In the genomic region with DNA sequence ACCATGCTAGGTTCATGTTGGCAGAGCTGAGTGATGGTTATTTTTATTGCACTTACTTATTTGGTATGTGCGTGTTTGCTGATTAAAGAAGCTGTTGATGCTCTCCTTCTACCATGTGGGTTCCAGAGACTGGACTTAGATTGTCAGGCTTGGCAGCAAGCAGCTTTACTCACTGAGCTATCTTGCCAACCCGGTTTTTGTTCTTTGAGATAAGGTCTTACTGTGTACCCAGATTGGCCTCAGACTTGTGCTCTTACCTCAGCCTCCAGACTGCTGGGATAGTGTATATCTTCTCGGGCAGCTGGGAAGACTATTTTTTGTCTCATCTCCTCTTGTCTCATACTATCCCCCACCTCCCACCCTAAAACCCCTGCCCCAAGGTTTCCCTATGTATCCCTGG, we compare ENCODE assay signal across 25 mouse cellular contexts. TPM values are rescaled to one million over a fixed set of nuclear protein-coding genes. Genes with fewer than 3 reads are reported as not detected.
DNase-seq lines count a peak whose midpoint lies in the region; ATAC-seq and TF ChIP-seq lines count a peak whose summit lies in the region.
"Had no signal": no experiment of that assay in that cellular context is flagged by ENCODE, and none has a peak within 500 bp of the region (broad histone marks: within the 10 kb centered on the region; RNA-seq: fewer than 3 reads in every experiment).

No protein-coding gene starts in this region.

- WGBS in heart, embryonic 15.5 days: 28% methylated on average over 3 of the region's 3 CpGs
- 15% methylated on average over 3 of the region's 3 CpGs for WGBS in liver, embryonic 16.5 days (ENCODE audit: insufficient replicate concordance)

- TF ChIP-seq CTCF in MEL (IDR thresholded peaks at IDR 0.05 in 2 of 3, conservative IDR thresholded peaks at IDR 0.05 in 1 of 3; ENCODE audit: control insufficient read depth in 1 of 3, insufficient read depth in 1 of 3, low read depth in 2 of 3, low read length in 3 of 3, poor library complexity in 1 of 3, severe bottlenecking in 1 of 3): no peak

- no peak overlapping the region for H3K4me3 ChIP-seq in heart, embryonic 15.5 days
- no peak overlapping the region for H3K4me3 ChIP-seq in MEL (ENCODE audit: control insufficient read depth in 1 of 2, insufficient read depth in 1 of 2, low read depth in 2 of 2, low read length in 2 of 2)
- no peak overlapping the region for H3K4me3 ChIP-seq in liver, embryonic 16.5 days (ENCODE audit: low read depth, low read length)
- H3K4me3 ChIP-seq: embryonic facial prominence, embryonic 15.5 days; gastrocnemius, adult 2 months; hindbrain, embryonic 15.5 days; intestine, embryonic 15.5 days; layer of hippocampus, adult 2 months; limb, embryonic 13.5 days; neural tube, embryonic 15.5 days; stomach, embryonic 15.5 days had no signal

- ATAC-seq in heart, embryonic 15.5 days (replicated peaks; ENCODE audit: insufficient number of reproducible peaks, insufficient read depth, low FRiP score, low read depth): no peak; the same call in 1 of the 2 replicates
- peak; percentile 39 for ATAC-seq in liver, embryonic 16.5 days (ENCODE audit: low read depth)
- ATAC-seq: activated CD4-positive, CD25-positive, alpha-beta regulatory T cell, adult 4 months; forebrain, embryonic 14.5 days; intestine, embryonic 15.5 days had no signal

- peaks cover 68% of the 10 kb centered on the region for H3K4me1 ChIP-seq in heart, embryonic 15.5 days (replicated peaks)
- peaks cover 37 to 65% of the 10 kb centered on the region in 2 experiments for H3K4me1 ChIP-seq in MEL (ENCODE audit: control insufficient read depth in 1 of 2, insufficient read depth in 2 of 2, low read length in 2 of 2)
- H3K4me1 ChIP-seq in liver, embryonic 16.5 days (ENCODE audit: control insufficient read depth, low read depth, low read length): peaks cover 66% of the 10 kb centered on the region

- TF ChIP-seq RAD21 in MEL (IDR thresholded peaks at IDR 0.05; ENCODE audit: low read depth, low read length): no peak

- peak; percentile 91 to 92 for TF ChIP-seq EP300 in MEL (IDR thresholded peaks at IDR 0.05; ENCODE audit: low read depth in 1 of 2, low read length in 2 of 2)

- H3K27ac ChIP-seq in heart, embryonic 15.5 days: peak overlapping the region; percentile 70
- H3K27ac ChIP-seq in MEL (ENCODE audit: control insufficient read depth, low read depth, low read length): peak overlapping the region; percentile 33; the same call in 1 of the 2 replicates
- H3K27ac ChIP-seq in liver, embryonic 16.5 days (ENCODE audit: low read length): no peak overlapping the region
- H3K27ac ChIP-seq: embryonic facial prominence, embryonic 15.5 days; gastrocnemius, adult 2 months; hindbrain, embryonic 15.5 days; intestine, embryonic 15.5 days; layer of hippocampus, adult 2 months; limb, embryonic 13.5 days; neural tube, embryonic 15.5 days; stomach, embryonic 15.5 days had no signal

- no peak for TF ChIP-seq POLR2A in MEL (IDR thresholded peaks at IDR 0.05; ENCODE audit: control insufficient read depth in 1 of 2, insufficient read depth in 1 of 2, low read depth in 1 of 2, low read length in 2 of 2, poor library complexity in 1 of 2)

- peaks cover 33% of the 10 kb centered on the region for H3K79me2 ChIP-seq in MEL (ENCODE audit: control insufficient read depth, insufficient read depth, low read length, poor library complexity)

- no peaks in the 10 kb centered on the region for H3K9me3 ChIP-seq in heart, embryonic 15.5 days (replicated peaks)
- H3K9me3 ChIP-seq in MEL (replicated peaks; ENCODE audit: insufficient read depth, low read length): no peaks in the 10 kb centered on the region
- no peaks in the 10 kb centered on the region for H3K9me3 ChIP-seq in liver, embryonic 16.5 days (replicated peaks; ENCODE audit: control insufficient read depth, low read length)
- H3K9me3 ChIP-seq: embryonic facial prominence, embryonic 15.5 days; hindbrain, embryonic 15.5 days; intestine, embryonic 15.5 days; limb, embryonic 13.5 days; neural tube, embryonic 15.5 days; stomach, embryonic 15.5 days had no signal

- no peaks in the 10 kb centered on the region for H3K36me3 ChIP-seq in heart, embryonic 15.5 days
- peaks cover 0 to 48% of the 10 kb centered on the region in 2 experiments; a peak in 2 of 4 replicates for H3K36me3 ChIP-seq in MEL (ENCODE audit: control insufficient read depth in 1 of 2, insufficient read depth in 2 of 2, low read length in 2 of 2)
- H3K36me3 ChIP-seq in liver, embryonic 16.5 days (ENCODE audit: control insufficient read depth, insufficient read depth): no peaks in the 10 kb centered on the region
- H3K36me3 ChIP-seq: embryonic facial prominence, embryonic 15.5 days; hindbrain, embryonic 15.5 days; intestine, embryonic 15.5 days; limb, embryonic 13.5 days; neural tube, embryonic 15.5 days; stomach, embryonic 15.5 days had no signal

- no peaks in the 10 kb centered on the region for H3K27me3 ChIP-seq in heart, embryonic 15.5 days
- H3K27me3 ChIP-seq in MEL (ENCODE audit: control insufficient read depth in 1 of 2, insufficient read depth in 2 of 2, low read length in 2 of 2): no peaks in the 10 kb centered on the region
- H3K27me3 ChIP-seq in liver, embryonic 16.5 days (ENCODE audit: control insufficient read depth, insufficient read depth, low read depth, low read length): no peaks in the 10 kb centered on the region
- H3K27me3 ChIP-seq: embryonic facial prominence, embryonic 15.5 days; hindbrain, embryonic 15.5 days; intestine, embryonic 15.5 days; limb, embryonic 13.5 days; neural tube, embryonic 15.5 days; stomach, embryonic 15.5 days had no signal

- DNase-seq in heart, adult 11 months: no peak
- DNase-seq in MEL (ENCODE audit: low read depth, low spot score) (peak; percentile 82), liver (peak; percentile 21)
- DNase-seq in embryo, embryonic 10 days (ENCODE audit: low spot score): no peak
- DNase-seq in gastrocnemius, postnatal 4 days (ENCODE audit: low spot score in 2 of 2): no peak
- DNase-seq in layer of hippocampus, adult 9-11 months: no peak
- DNase-seq: adrenal gland, postnatal 10 days; cerebellum, adult 9-10 months; gastrocnemius, adult 2 months; kidney, postnatal 25 days; lung, embryonic 14.5 days; thymus, adult 18-20 months; thymus, postnatal 4 days had no signal

- H3K4me2 ChIP-seq in heart, embryonic 15.5 days: peak overlapping the region; percentile 16; the same call in 1 of the 2 replicates
- H3K4me2 ChIP-seq in liver, embryonic 16.5 days (ENCODE audit: low read depth, low read length): no peak overlapping the region
- H3K4me2 ChIP-seq: embryonic facial prominence, embryonic 15.5 days; hindbrain, embryonic 15.5 days; intestine, embryonic 15.5 days; limb, embryonic 13.5 days; lung, embryonic 14.5 days; midbrain, embryonic 11.5 days; neural tube, embryonic 15.5 days; stomach, embryonic 15.5 days had no signal

- no peak overlapping the region for H3K9ac ChIP-seq in heart, embryonic 15.5 days
- H3K9ac ChIP-seq in MEL (ENCODE audit: control insufficient read depth, low read depth, low read length, poor library complexity, severe bottlenecking): no peak overlapping the region
- H3K9ac ChIP-seq in liver, embryonic 16.5 days (ENCODE audit: low read depth, low read length): no peak overlapping the region
- H3K9ac ChIP-seq: embryonic facial prominence, embryonic 15.5 days; hindbrain, embryonic 15.5 days; intestine, embryonic 15.5 days; limb, embryonic 13.5 days; lung, embryonic 14.5 days; neural tube, embryonic 15.5 days; stomach, embryonic 15.5 days had no signal

TF ChIP-seq in MEL, 35 proteins besides CTCF, POLR2A, EP300 and RAD21 (continues in another document):
- TF ChIP-seq USF1 (IDR thresholded peaks at IDR 0.05; ENCODE audit: low read depth, low read length) (no peak), GABPA (IDR thresholded peaks at IDR 0.05; ENCODE audit: low read depth, low read length) (no peak), JUND (IDR thresholded peaks at IDR 0.05; ENCODE audit: low read depth, low read length) (no peak), POLR2AphosphoS2 (IDR thresholded peaks at IDR 0.05; ENCODE audit: low read length) (no peak), SIN3A (IDR thresholded peaks at IDR 0.05; ENCODE audit: low read length) (peak; percentile 84), CHD1 (IDR thresholded peaks at IDR 0.05; ENCODE audit: low read depth, low read length) (no peak), RCOR1 (IDR thresholded peaks at IDR 0.05; ENCODE audit: low read depth, low read length) (peak; percentile 97), HCFC1 (IDR thresholded peaks at IDR 0.05; ENCODE audit: low read depth, low read length) (0 out of 2 replicates have a peak, but pooled peaks have one; percentile 2)

RNA-seq across cellular contexts. Expression of gene Hic2, which starts 4.3 kb away (rescaled TPM):
- 3.2 and 4.0 TPM in 2 replicates for polyA plus RNA-seq in heart, embryonic 15.5 days (2015; fragmentation: Nextera tagmentation; extraction: Ambion mirVana)
- total RNA-seq in MEL (2012; rRNA removed): 5.8 and 5.9 TPM in 2 replicates
- 1 to 10 TPM in 1 of 2 experiments, not detected in 1; 9.5 TPM for polyA plus RNA-seq in MEL (2012; ENCODE audit: insufficient read depth in 1 of 2, insufficient read length in 2 of 2, low read depth in 1 of 2, low replicate concordance in 2 of 2, missing spikeins in 1 of 2)
- polyA plus RNA-seq in liver, embryonic 16.5 days (2015; fragmentation: Nextera tagmentation; extraction: Ambion mirVana): 3.0 and 3.4 TPM in 2 replicates
- 1 to 10 TPM; 2.7 to 3.9 TPM for total RNA-seq in gastrocnemius, postnatal 4 days (2021)

RNA-seq across cellular contexts. Expression of gene Rimbp3, which starts 29.2 kb away (rescaled TPM):
- polyA plus RNA-seq in heart, embryonic 15.5 days (2015; fragmentation: Nextera tagmentation; extraction: Ambion mirVana): 0.13 and 0.30 TPM in 2 replicates
- 0.36 and 0.62 TPM in 2 replicates for total RNA-seq in MEL (2012; rRNA removed)
- polyA plus RNA-seq in MEL (2012; ENCODE audit: insufficient read depth in 1 of 2, insufficient read length in 2 of 2, low read depth in 1 of 2, low replicate concordance in 2 of 2, missing spikeins in 1 of 2): under 1 TPM in 1 of 2 experiments, not detected in 1; 0.35 TPM
- 0.04 and 0.05 TPM in 2 replicates for polyA plus RNA-seq in liver, embryonic 16.5 days (2015; fragmentation: Nextera tagmentation; extraction: Ambion mirVana)
- total RNA-seq in gastrocnemius, postnatal 4 days (2021): under 1 TPM; 0.22 to 0.29 TPM
- polyA plus RNA-seq: activated CD4-positive, CD25-positive, alpha-beta regulatory T cell, adult 4 months had no signal

RNA-seq across cellular contexts. Expression of gene Ube2l3, which starts 35.2 kb away (rescaled TPM):
- 255 and 264 TPM in 2 replicates for polyA plus RNA-seq in heart, embryonic 15.5 days (2015; fragmentation: Nextera tagmentation; extraction: Ambion mirVana)
- total RNA-seq in MEL (2012; rRNA removed): 137 and 166 TPM in 2 replicates
- polyA plus RNA-seq in MEL (2012; ENCODE audit: insufficient read depth in 1 of 2, insufficient read length in 2 of 2, low read depth in 1 of 2, low replicate concordance in 2 of 2, missing spikeins in 1 of 2): 1,000 to 10,000 TPM in 1 of 2 experiments, 100 to 1,000 TPM in 1; 297 to 2,006 TPM
- 164 and 179 TPM in 2 replicates for polyA plus RNA-seq in liver, embryonic 16.5 days (2015; fragmentation: Nextera tagmentation; extraction: Ambion mirVana)
- total RNA-seq in gastrocnemius, postnatal 4 days (2021): 100 to 1,000 TPM; 166 to 178 TPM

RNA-seq across cellular contexts. Expression of gene Tmem191c, which starts 38.2 kb away (rescaled TPM):
- 9.2 and 11.6 TPM in 2 replicates for polyA plus RNA-seq in heart, embryonic 15.5 days (2015; fragmentation: Nextera tagmentation; extraction: Ambion mirVana)
- 2.6 and 3.3 TPM in 2 replicates for total RNA-seq in MEL (2012; rRNA removed)
- 1 to 10 TPM in 1 of 2 experiments, not detected in 1; 7.5 TPM for polyA plus RNA-seq in MEL (2012; ENCODE audit: insufficient read depth in 1 of 2, insufficient read length in 2 of 2, low read depth in 1 of 2, low replicate concordance in 2 of 2, missing spikeins in 1 of 2)
- 2.9 and 4.0 TPM in 2 replicates for polyA plus RNA-seq in liver, embryonic 16.5 days (2015; fragmentation: Nextera tagmentation; extraction: Ambion mirVana)
- total RNA-seq in gastrocnemius, postnatal 4 days (2021): 1 to 10 TPM; 4.4 to 5.8 TPM

Comparison
In these comparisons a context has a peak if more than half of its experiments do, and no peak if none do; other contexts are left out.
1. DNase-seq: peak in MEL (single experiment) and liver (single experiment); none in heart, adult 11 months (single experiment), embryo, embryonic 10 days (single experiment), gastrocnemius, postnatal 4 days (0 of 2) and layer of hippocampus, adult 9-11 months (single experiment).